13 mouse cellular contexts compared by ENCODE assay signal in genomic region chr15:25723281-25724113, GRCm38 (mm10).
DNase-seq lines count a peak whose midpoint lies in the region; ATAC-seq and TF ChIP-seq lines count a peak whose summit lies in the region.
"Had no signal": no experiment of that assay in that cellular context is flagged by ENCODE, and none has a peak within 500 bp of the region (broad histone marks: within the 10 kb centered on the region; RNA-seq: fewer than 3 reads in every experiment).

No protein-coding gene starts in this region.

- no peaks in the 10 kb centered on the region for H3K27me3 ChIP-seq in heart, embryonic 11.5 days (ENCODE audit: control insufficient read depth, insufficient read depth, low read length)
- no peaks in the 10 kb centered on the region for H3K27me3 ChIP-seq in intestine, embryonic 15.5 days (replicated peaks)
- H3K27me3 ChIP-seq in cerebellum, adult 2 months (ENCODE audit: control insufficient read depth, insufficient read depth, low read length), result no peaks in the 10 kb centered on the region
- H3K27me3 ChIP-seq: CH12.LX had no signal

- DNase-seq in heart, postnatal 10 days, result peak; percentile 20 to 36
- no peak for DNase-seq in ES-E14 (ENCODE audit: low read depth, low spot score)
- peak; percentile 69 for DNase-seq in lung, postnatal 25 days (ENCODE audit: low spot score)
- DNase-seq in cerebellum, adult 2 months, result no peak
- no peak for DNase-seq in urinary bladder, postnatal 4 days (ENCODE audit: low spot score in 2 of 2)
- DNase-seq: cerebellum, postnatal 25 days; gastrocnemius, postnatal 25 days; right cerebral cortex, adult 18-20 months had no signal

- no peak for TF ChIP-seq CTCF in cerebellum, adult 2 months (IDR thresholded peaks at IDR 0.05; ENCODE audit: borderline replicate concordance, insufficient read depth, low read depth, low read length)

- ATAC-seq in heart, embryonic 11.5 days (replicated peaks; ENCODE audit: insufficient number of reproducible peaks, low FRiP score, low TSS enrichment), result no peak
- peak; percentile 82 for ATAC-seq in intestine, embryonic 15.5 days
- no peak for ATAC-seq in activated CD4-positive, CD25-positive, alpha-beta regulatory T cell, adult 4 months

- no peaks in the 10 kb centered on the region for H3K9me3 ChIP-seq in heart, embryonic 11.5 days (replicated peaks; ENCODE audit: control insufficient read depth, low read length)
- no peaks in the 10 kb centered on the region for H3K9me3 ChIP-seq in ES-E14 (ENCODE audit: control insufficient read depth, insufficient read depth, low read depth, low read length)
- H3K9me3 ChIP-seq in intestine, embryonic 15.5 days, result no peaks in the 10 kb centered on the region
- H3K9me3 ChIP-seq: forebrain, embryonic 10.5 days had no signal

- 62% methylated on average over 12 of the region's 12 CpGs for WGBS in heart, embryonic 11.5 days (ENCODE audit: insufficient replicate concordance)
- WGBS in intestine, embryonic 15.5 days, result 32% methylated on average over 12 of the region's 12 CpGs
- 61% methylated on average over 12 of the region's 12 CpGs for WGBS in cerebellum, adult 2 months

- in situ Hi-C loops in ES-E14 (cut with MboI; ENCODE audit: low sequenced_read_pairs in 2 of 2, unreplicated experiment in 2 of 2), result loop anchor here (25.0 kb wide), 2 partner anchors 286 to 1136 kb away; no protein-coding TSS in a partner anchor

- H3K4me1 ChIP-seq in heart, embryonic 11.5 days (ENCODE audit: control insufficient read depth, insufficient read depth, low read length), result 0 out of 2 replicates have a peak, but pooled peaks cover 2% of the 10 kb centered on the region
- peaks cover 27 to 36% of the 10 kb centered on the region in 2 experiments for H3K4me1 ChIP-seq in ES-E14 (ENCODE audit: control insufficient read depth in 2 of 2, insufficient read depth in 2 of 2, low read length in 2 of 2, poor library complexity in 1 of 2)
- peaks cover 8% of the 10 kb centered on the region; the same call in 1 of the 2 replicates for H3K4me1 ChIP-seq in intestine, embryonic 15.5 days (replicated peaks)
- H3K4me1 ChIP-seq in cerebellum, adult 2 months (ENCODE audit: control insufficient read depth, insufficient read depth, low read length), result peaks cover 4% of the 10 kb centered on the region

- H3K9ac ChIP-seq in heart, embryonic 11.5 days (ENCODE audit: low read depth, low read length), result no peak overlapping the region
- H3K9ac ChIP-seq in ES-E14 (ENCODE audit: insufficient read depth, low read depth, low read length, poor library complexity, severe bottlenecking), result peak overlapping the region; percentile 17; the same call in 1 of the 2 replicates
- no peak overlapping the region for H3K9ac ChIP-seq in intestine, embryonic 15.5 days

- TF ChIP-seq POLR2A in cerebellum, adult 2 months (IDR thresholded peaks at IDR 0.05; ENCODE audit: borderline replicate concordance, insufficient read depth, low read length), result no peak

- H3K4me3 ChIP-seq in heart, embryonic 11.5 days (ENCODE audit: low read depth, low read length), result no peak overlapping the region
- 0 out of 4 replicates have a peak overlapping the region, but pooled peaks of 1 of the 2 experiments have one; percentile 11 for H3K4me3 ChIP-seq in ES-E14 (ENCODE audit: insufficient read depth in 1 of 2, low read depth in 1 of 2, low read length in 2 of 2, poor library complexity in 1 of 2, severe bottlenecking in 1 of 2)
- H3K4me3 ChIP-seq in intestine, embryonic 15.5 days (replicated peaks), result no peak overlapping the region
- no peak overlapping the region for H3K4me3 ChIP-seq in cerebellum, adult 2 months (replicated peaks; ENCODE audit: insufficient read depth, low read depth, low read length)
- H3K4me3 ChIP-seq: forebrain, embryonic 10.5 days had no signal

- H3K4me2 ChIP-seq in heart, embryonic 11.5 days, result no peak overlapping the region
- H3K4me2 ChIP-seq in intestine, embryonic 15.5 days (replicated peaks), result 0 out of 2 replicates have a peak overlapping the region, but pooled peaks have one; percentile 6

- no peaks in the 10 kb centered on the region for H3K36me3 ChIP-seq in heart, embryonic 11.5 days (ENCODE audit: control insufficient read depth, insufficient read depth, low read length)
- peaks cover 4% of the 10 kb centered on the region for H3K36me3 ChIP-seq in ES-E14 (ENCODE audit: control insufficient read depth, insufficient read depth, low read length, poor library complexity, severe bottlenecking)
- H3K36me3 ChIP-seq in intestine, embryonic 15.5 days, result peaks cover 7% of the 10 kb centered on the region; the same call in 1 of the 2 replicates

- no peak overlapping the region for H3K27ac ChIP-seq in heart, embryonic 11.5 days (ENCODE audit: low read depth, low read length)
- H3K27ac ChIP-seq in ES-E14 (ENCODE audit: insufficient read depth, low read depth, low read length, poor library complexity, severe bottlenecking), result peak overlapping the region; percentile 34; the same call in 1 of the 2 replicates
- H3K27ac ChIP-seq in intestine, embryonic 15.5 days, result peak overlapping the region; percentile 66
- H3K27ac ChIP-seq in cerebellum, adult 2 months (ENCODE audit: insufficient read depth, low read length), result no peak overlapping the region
- H3K27ac ChIP-seq: forebrain, embryonic 10.5 days had no signal

- intact Hi-C loops in heart, postnatal 10 days (cut with DNase I), result loop anchor here (5.0 kb wide), 1 partner anchor 234 kb away; no protein-coding TSS in a partner anchor

TF ChIP-seq in ES-E14, 5 proteins besides CTCF, POLR2A, EP300 and RAD21:
- TF ChIP-seq ZC3H11A (IDR thresholded peaks at IDR 0.05; ENCODE audit: borderline replicate concordance, low read depth, low read length), result no peak
- TF ChIP-seq CHD2 (IDR thresholded peaks at IDR 0.05; ENCODE audit: low read depth, low read length), result no peak
- TF ChIP-seq HCFC1 (IDR thresholded peaks at IDR 0.05; ENCODE audit: borderline replicate concordance, insufficient read depth, low read length), result no peak
- no peak for TF ChIP-seq MAFK (IDR thresholded peaks at IDR 0.05; ENCODE audit: insufficient read depth, low read depth, low read length)
- TF ChIP-seq ZNF384 (IDR thresholded peaks at IDR 0.05; ENCODE audit: low read depth, low read length), result no peak

Comparison
In these comparisons a context has a peak if more than half of its experiments do, and no peak if none do; other contexts are left out.
1. DNase-seq: peak in heart, postnatal 10 days (2 of 2) and lung, postnatal 25 days (single experiment); none in ES-E14 (single experiment), cerebellum, adult 2 months (0 of 2) and urinary bladder, postnatal 4 days (0 of 2).
2. H3K27ac ChIP-seq: peak in ES-E14 (single experiment) and intestine, embryonic 15.5 days (single experiment); none in heart, embryonic 11.5 days (single experiment) and cerebellum, adult 2 months (single experiment).